Mouse (Mus musculus) G1E (cell line): ENCODE data around the gene Mras.

Experiments
- CTCF ChIP-seq: IDR thresholded peaks from 2 replicates; pipeline ENCODE4 v1.5.1; 2012; ENCODE audit warnings: low read depth, low read length, inconsistent platforms, mixed read lengths
- GATA1 ChIP-seq: IDR thresholded peaks from 2 replicates; pipeline ENCODE4 v1.6.1; 2012; ENCODE audit warnings: borderline replicate concordance, low read length, inconsistent platforms, mixed read lengths
- GATA2 ChIP-seq: IDR thresholded peaks from 2 replicates; pipeline ENCODE4 v1.6.1; 2012; ENCODE audit warnings: low read depth, low read length, inconsistent platforms, borderline replicate concordance
- POLR2AphosphoS5 ChIP-seq: IDR thresholded peaks from 2 replicates; pipeline ENCODE4 v1.6.1; 2012; ENCODE audit warnings: low read depth, low read length, inconsistent platforms; ENCODE audit not compliant: insufficient replicate concordance
- TAL1 ChIP-seq: conservative IDR thresholded peaks from 2 replicates; pipeline ENCODE4 v1.6.1; 2012; ENCODE audit warnings: low read depth, low read length, inconsistent platforms, mixed read lengths

DNA sequence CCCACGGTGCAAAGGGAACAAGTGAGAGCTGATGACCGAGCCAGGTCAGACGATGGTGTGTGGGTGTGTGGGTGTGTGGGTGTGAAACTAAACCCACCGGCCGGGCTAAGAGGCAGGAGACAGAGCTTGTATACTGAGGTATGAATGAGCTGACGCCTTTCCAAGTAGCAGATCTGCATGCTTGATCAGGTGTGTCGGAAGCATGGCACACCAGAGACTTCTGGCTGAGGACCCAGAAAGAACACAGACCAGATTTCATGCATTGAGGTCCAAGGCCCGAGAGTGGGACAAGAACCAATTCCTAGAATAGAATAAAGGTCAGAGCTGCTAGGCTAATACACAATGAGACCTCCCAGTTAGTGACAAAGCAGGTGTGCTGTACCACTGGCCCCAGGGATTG, 1.9 kb upstream of the Mras start:
- no peak for TF ChIP-seq TAL1
- no peak for TF ChIP-seq CTCF
- TF ChIP-seq GATA1 = no peak
- TF ChIP-seq POLR2AphosphoS5 = no peak
- no peak for TF ChIP-seq GATA2
